Mouse (Mus musculus) brain, embryonic 14.5 days (tissue): ENCODE data around the gene Hint1.

Experiments used
- CTCF ChIP-seq: fragments of 200-500 bp; IDR thresholded peaks from 2 replicates; pipeline ENCODE4 v1.5.1; 2012; ENCODE audit warnings: inconsistent platforms, mild to moderate bottlenecking, moderate library complexity, borderline replicate concordance; ENCODE audit not compliant: insufficient read depth, insufficient read length; ENCODE audit errors: extremely low read depth
- POLR2A ChIP-seq: fragments of 200-500 bp; IDR thresholded peaks from 2 replicates; pipeline ENCODE4 v1.6.1; 2012; ENCODE audit warnings: mild to moderate bottlenecking, inconsistent platforms, borderline replicate concordance; ENCODE audit not compliant: poor library complexity, insufficient read depth, insufficient read length, severe bottlenecking; ENCODE audit errors: extremely low read depth

DNA sequence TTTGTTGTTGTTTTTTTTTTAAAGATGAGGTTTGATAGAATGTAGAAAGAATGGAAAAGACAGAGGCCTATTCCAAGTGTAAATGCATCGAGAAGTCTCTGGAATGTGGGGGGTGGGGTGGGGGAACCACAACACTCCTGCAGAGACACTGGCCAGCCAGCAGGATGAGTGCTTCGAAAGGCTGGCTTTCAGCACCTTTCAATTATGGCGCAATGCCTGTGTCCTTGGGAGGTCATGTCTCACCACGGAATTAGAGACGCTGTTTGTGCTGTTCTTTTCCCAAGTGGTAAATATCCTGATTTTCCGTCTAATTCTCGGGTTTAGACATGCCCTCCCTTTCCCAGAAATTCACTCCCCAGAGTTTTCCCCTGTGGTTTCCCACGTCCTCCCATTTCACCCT, 16.5 kb downstream of the Hint1 start:
- no peak for TF ChIP-seq CTCF
- TF ChIP-seq POLR2A, result no peak
